Mouse (Mus musculus) heart, embryonic 12.5 days (tissue): ENCODE results near the gene Heg1. TPM values are rescaled to one million over a fixed set of nuclear protein-coding genes. Genes with fewer than 3 reads are reported as not detected.

Experiments
- ATAC-seq: fragments of 200-750 bp; cut with Nextera tagmentation; 2 replicates; pipeline ENCODE4 v1.8.0; 2017; ENCODE audit warnings: moderate TSS enrichment, moderate library complexity; ENCODE audit not compliant: insufficient number of reproducible peaks, low FRiP score
- H3K27ac ChIP-seq: fragments of 300-500 bp; sonication (generic); 2 replicates; pipeline ENCODE4 v1.5.1; 2016; ENCODE audit warnings: mild to moderate bottlenecking, moderate library complexity; ENCODE audit not compliant: poor library complexity, severe bottlenecking
- H3K27me3 ChIP-seq: fragments of 300-500 bp; sonication (generic); replicated peaks from 2 replicates; pipeline ENCODE4 v1.6.1; 2016; ENCODE audit warnings: mild to moderate bottlenecking, moderate library complexity
- H3K36me3 ChIP-seq: fragments of 300-500 bp; sonication (generic); 2 replicates; pipeline ENCODE4 v1.6.1; 2016; ENCODE audit warnings: mild to moderate bottlenecking, moderate library complexity
- H3K4me1 ChIP-seq: fragments of 300-500 bp; sonication (generic); replicated peaks from 2 replicates; pipeline ENCODE4 v1.6.1; 2016; ENCODE audit warnings: mild to moderate bottlenecking
- H3K4me2 ChIP-seq: fragments of 300-500 bp; sonication (generic); 2 replicates; pipeline ENCODE4 v1.6.1; 2016; ENCODE audit warnings: mild to moderate bottlenecking, moderate library complexity
- H3K4me3 ChIP-seq: fragments of 300-500 bp; sonication (generic); 2 replicates; pipeline ENCODE4 v1.5.1; 2016; ENCODE audit warnings: mild to moderate bottlenecking
- H3K9ac ChIP-seq: fragments of 300-500 bp; sonication (generic); 2 replicates; pipeline ENCODE4 v1.6.1; 2016; ENCODE audit warnings: mild to moderate bottlenecking, moderate library complexity
- H3K9me3 ChIP-seq: fragments of 300-500 bp; sonication (generic); replicated peaks from 2 replicates; pipeline ENCODE4 v1.6.1; 2016; ENCODE audit warnings: mild to moderate bottlenecking, moderate library complexity
- WGBS: fragments of 180-500 bp; shearing (Covaris S2); methylation state at CpG from one replicate; pipeline ENCODE4 v1.1.7; 2016; 5-methylcytosine and 5-hydroxymethylcytosine counted together
- polyA plus RNA-seq: library from polyadenylated mRNA; unstranded; fragments of >200 nt; fragmentation: Nextera tagmentation; extraction: Ambion mirVana; gene quantifications from 2 replicates; pipeline ENCODE4 v1.2.1, GENCODE M21; 2016

Gene Heg1
- polyA plus RNA-seq, 1 experiment from 2014 or later = 48.3 TPM

DNA sequence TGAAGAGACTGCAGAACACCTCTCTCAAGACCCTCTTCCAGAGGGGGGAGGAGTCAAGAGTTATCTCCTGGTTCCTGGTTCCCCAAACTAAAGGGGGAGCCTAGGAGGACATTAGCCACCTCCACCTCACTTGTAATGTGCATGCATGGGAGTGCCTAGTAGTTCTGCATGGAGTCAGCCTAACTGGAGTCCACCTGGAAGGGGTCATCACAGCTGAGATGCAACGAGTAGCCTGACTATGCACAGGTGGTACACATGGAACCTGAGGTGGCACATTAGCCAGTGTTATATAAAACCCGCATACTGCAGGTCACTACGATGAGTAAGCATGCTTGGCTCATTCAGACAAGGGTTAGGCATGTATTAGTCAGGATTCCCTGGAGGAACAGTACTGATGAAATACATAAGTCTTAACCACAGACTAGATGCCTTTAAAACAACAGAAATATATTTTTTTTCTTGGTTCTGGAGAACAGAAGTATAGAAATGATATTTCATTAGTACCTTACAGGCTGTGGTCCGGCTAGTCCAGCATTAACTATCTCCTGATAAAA lies 17.1 kb upstream of the Heg1 start:
- no peak for ATAC-seq

DNA sequence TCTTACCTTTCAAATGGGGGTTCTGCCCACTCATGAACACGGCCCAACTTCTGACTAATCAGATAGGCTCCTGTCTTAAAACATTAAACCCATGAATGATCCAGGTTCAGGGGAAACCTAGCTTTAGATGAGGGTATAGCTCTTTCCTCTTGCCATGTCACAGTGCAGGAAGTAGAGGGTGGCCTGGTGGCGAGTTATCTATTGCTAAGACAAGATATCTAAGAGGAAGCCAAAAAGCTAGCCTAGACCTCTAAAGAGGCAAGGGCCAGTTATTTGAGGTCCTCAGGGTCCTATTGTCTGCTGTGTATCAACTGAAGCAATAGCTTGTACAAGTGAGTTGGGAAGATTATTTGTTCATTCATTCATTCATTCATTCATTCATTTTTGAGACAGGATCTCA lies 15.7 kb upstream of the Heg1 start:
- WGBS = 54% methylated on average over 2 of the region's 2 CpGs
- peaks cover 9% of the 10 kb centered on the region; the same call in 1 of the 2 replicates for H3K4me1 ChIP-seq

More for the DNA sequence above, 17.1 kb upstream of the Heg1 start:
- Histone ChIP-seq H3K4me3 (no peak overlapping the region), H3K27ac (no peak overlapping the region), H3K36me3 (no peaks in the 10 kb centered on the region), H3K9me3 (no peaks in the 10 kb centered on the region), H3K4me1 (peaks cover 8% of the 10 kb centered on the region; the same call in 1 of the 2 replicates), H3K27me3 (no peaks in the 10 kb centered on the region), H3K4me2 (no peak overlapping the region), H3K9ac (no peak overlapping the region)
- 88% methylated on average over 4 of the region's 4 CpGs for WGBS

DNA sequence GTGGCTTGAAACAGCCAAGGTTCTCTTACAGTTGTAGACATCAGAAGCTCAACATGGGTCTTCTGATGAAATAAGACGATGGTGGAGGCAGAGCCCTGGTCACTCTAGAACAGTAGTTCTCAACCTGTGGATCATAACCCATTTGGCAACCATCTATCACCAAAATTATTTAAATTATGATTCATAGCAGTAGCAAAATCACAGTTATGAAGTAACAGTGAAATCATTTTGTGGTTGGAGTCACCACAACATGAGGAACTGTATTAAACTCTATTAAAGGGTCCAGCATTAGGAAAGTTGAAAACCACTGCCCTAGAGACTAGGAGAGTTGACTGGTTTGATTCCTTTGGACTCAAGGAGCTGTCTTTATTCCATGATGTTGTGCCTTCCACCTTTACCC lies 15.1 kb upstream of the Heg1 start:
- peaks cover 11% of the 10 kb centered on the region; the same call in 1 of the 2 replicates for H3K4me1 ChIP-seq
- WGBS = 81% methylated on average over 1 of the region's 1 CpGs
- no peaks in the 10 kb centered on the region for H3K36me3 ChIP-seq
- H3K27me3 ChIP-seq = no peaks in the 10 kb centered on the region
- H3K4me3 ChIP-seq = no peak overlapping the region
- H3K4me2 ChIP-seq = no peak overlapping the region
- no peak for ATAC-seq
- H3K27ac ChIP-seq = no peak overlapping the region
- no peak overlapping the region for H3K9ac ChIP-seq
- no peaks in the 10 kb centered on the region for H3K9me3 ChIP-seq

More for the DNA sequence above, 15.7 kb upstream of the Heg1 start:
- H3K27me3 ChIP-seq = no peaks in the 10 kb centered on the region
- no peak overlapping the region for H3K9ac ChIP-seq
- H3K27ac ChIP-seq = no peak overlapping the region
- H3K4me3 ChIP-seq = no peak overlapping the region
- ATAC-seq = no peak
- no peaks in the 10 kb centered on the region for H3K9me3 ChIP-seq
- H3K4me2 ChIP-seq = no peak overlapping the region
- H3K36me3 ChIP-seq = no peaks in the 10 kb centered on the region

DNA sequence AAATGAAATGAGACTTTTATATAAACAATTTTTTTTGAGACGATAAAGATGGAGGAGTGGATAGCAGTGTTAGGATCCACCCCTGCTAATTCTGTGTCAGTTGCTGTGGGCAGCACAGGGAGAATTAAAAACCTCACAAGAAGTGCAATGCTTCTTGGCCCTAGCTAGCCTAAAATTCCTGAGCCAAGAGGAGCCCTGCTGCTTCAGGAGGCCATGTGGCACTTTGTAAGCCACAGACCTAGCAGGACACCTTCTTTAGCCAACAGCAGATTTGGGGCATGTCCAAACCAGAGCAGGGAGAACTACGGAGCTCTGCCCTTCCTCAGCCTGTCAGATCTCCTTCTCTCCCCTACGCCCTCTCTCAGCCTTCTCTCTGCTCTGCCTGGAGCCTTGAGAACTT lies 13.8 kb upstream of the Heg1 start:
- Histone ChIP-seq H3K36me3 (no peaks in the 10 kb centered on the region), H3K9me3 (0 out of 2 replicates have a peak, but pooled peaks cover 3% of the 10 kb centered on the region), H3K4me3 (no peak overlapping the region), H3K27ac (no peak overlapping the region), H3K9ac (no peak overlapping the region), H3K4me2 (no peak overlapping the region), H3K4me1 (peaks cover 12% of the 10 kb centered on the region), H3K27me3 (no peaks in the 10 kb centered on the region)
- ATAC-seq = no peak
- 44% methylated on average over 3 of the region's 3 CpGs for WGBS

DNA sequence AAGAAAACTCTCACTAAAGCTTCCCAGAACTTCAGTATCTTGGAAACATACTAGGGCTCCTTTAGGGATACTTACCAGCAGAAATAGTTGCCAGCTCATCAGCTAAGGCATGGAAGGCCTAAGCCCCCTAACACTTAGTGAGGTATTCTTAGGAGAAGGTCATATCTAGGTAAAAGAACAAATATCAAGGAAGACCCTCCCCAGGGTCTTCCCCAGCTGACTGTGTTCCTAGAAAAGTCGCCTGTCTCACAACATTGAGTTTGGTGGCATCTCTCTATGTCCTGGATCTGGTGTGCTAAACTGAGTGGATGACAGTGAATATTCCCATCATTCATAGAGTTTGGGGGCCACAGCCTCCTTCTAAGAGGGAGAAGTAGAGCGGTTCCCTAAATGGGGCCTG lies 13.2 kb upstream of the Heg1 start:
- H3K36me3 ChIP-seq = no peaks in the 10 kb centered on the region
- H3K27me3 ChIP-seq = no peaks in the 10 kb centered on the region
- no peak for ATAC-seq
- H3K4me3 ChIP-seq = no peak overlapping the region
- no peak overlapping the region for H3K9ac ChIP-seq
- WGBS = 85% methylated on average over 2 of the region's 2 CpGs
- H3K9me3 ChIP-seq = 0 out of 2 replicates have a peak, but pooled peaks cover 3% of the 10 kb centered on the region
- H3K27ac ChIP-seq = no peak overlapping the region
- H3K4me2 ChIP-seq = no peak overlapping the region
- H3K4me1 ChIP-seq = peaks cover 17% of the 10 kb centered on the region

DNA sequence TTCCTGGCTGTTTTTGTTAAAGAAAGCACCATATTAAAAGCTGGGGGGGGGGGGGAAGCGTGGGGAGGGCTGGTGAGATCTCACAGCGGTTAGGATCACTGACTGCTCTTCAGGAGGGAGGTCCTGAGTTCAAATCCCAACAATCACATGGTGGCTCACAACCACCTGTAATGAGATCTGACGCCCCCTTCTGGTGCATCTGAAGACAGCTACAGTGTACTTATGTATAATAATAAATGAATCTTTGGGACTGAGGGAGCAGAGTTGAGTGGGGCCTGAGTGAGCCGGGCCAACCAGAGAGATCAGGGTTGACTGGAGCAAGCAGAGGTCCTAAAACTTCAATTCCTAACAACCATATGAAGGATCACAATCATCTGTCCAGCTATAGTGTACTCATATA lies 12.0 kb upstream of the Heg1 start:
- H3K36me3 ChIP-seq = no peaks in the 10 kb centered on the region
- peaks cover 29% of the 10 kb centered on the region for H3K4me1 ChIP-seq
- no peak overlapping the region for H3K4me2 ChIP-seq
- H3K27ac ChIP-seq = no peak overlapping the region
- H3K4me3 ChIP-seq = no peak overlapping the region
- 89% methylated on average over 3 of the region's 4 CpGs for WGBS
- H3K9me3 ChIP-seq = 0 out of 2 replicates have a peak, but pooled peaks cover 3% of the 10 kb centered on the region
- no peak overlapping the region for H3K9ac ChIP-seq
- no peak for ATAC-seq
- no peaks in the 10 kb centered on the region for H3K27me3 ChIP-seq

DNA sequence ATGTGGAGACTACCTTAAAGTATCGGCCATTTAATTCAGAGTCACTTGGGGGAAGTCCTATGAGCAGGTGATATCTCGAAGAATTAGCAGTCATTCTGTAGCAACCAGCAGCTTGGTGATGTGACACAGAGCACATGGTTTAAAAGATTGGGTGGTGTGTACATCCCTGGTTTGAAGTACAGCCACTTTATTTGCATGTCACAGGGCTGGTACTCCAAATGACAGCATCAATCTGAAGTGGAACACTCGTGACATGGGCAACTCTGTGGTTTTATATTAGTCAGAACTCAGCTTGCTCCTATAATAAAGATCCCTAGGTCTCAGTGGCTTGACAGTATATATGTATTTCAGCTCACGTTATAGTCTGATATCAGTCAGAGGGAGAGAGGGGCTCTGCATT lies 11.5 kb upstream of the Heg1 start:
- H3K9me3 ChIP-seq = 0 out of 2 replicates have a peak, but pooled peaks cover 3% of the 10 kb centered on the region
- no peak overlapping the region for H3K27ac ChIP-seq
- no peak overlapping the region for H3K4me3 ChIP-seq
- no peak overlapping the region for H3K4me2 ChIP-seq
- H3K9ac ChIP-seq = no peak overlapping the region
- H3K27me3 ChIP-seq = no peaks in the 10 kb centered on the region
- ATAC-seq = no peak
- no peaks in the 10 kb centered on the region for H3K36me3 ChIP-seq
- H3K4me1 ChIP-seq = peaks cover 31% of the 10 kb centered on the region
- 77% methylated on average over 4 of the region's 4 CpGs for WGBS

DNA sequence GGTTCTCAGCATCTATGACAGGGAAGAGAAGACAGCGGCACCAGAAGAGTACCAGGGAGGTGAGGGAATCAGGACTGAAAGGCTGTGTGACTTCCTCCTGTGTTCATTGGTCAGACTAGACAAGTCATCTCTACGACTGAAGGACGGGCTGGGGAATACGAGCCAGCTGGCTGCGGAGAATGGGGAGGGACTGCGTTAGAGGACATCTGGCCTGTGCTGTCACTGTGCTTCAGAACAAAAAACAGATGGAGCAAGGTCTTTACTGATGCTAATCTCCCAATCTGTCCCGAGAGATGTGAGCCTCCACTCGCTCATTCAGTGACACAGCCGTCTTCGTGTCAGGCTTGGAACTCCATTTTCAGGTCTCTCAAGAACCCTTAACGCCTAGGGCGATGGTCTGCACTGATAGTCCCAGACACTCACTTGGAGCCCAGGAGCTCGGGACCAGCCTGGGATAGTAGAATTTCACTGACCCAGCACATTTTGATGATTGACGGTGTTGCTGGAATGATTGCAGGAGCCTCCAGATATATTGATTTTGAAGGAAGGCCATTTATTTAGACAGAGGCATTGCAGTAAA lies 10.6 kb upstream of the Heg1 start:
- Histone ChIP-seq H3K4me1 (peaks cover 31% of the 10 kb centered on the region), H3K9me3 (0 out of 2 replicates have a peak, but pooled peaks cover 3% of the 10 kb centered on the region), H3K27ac (no peak overlapping the region), H3K4me3 (no peak overlapping the region), H3K27me3 (no peaks in the 10 kb centered on the region), H3K9ac (no peak overlapping the region), H3K36me3 (no peaks in the 10 kb centered on the region), H3K4me2 (no peak overlapping the region)
- no peak for ATAC-seq
- 50% methylated on average over 14 of the region's 14 CpGs for WGBS

DNA sequence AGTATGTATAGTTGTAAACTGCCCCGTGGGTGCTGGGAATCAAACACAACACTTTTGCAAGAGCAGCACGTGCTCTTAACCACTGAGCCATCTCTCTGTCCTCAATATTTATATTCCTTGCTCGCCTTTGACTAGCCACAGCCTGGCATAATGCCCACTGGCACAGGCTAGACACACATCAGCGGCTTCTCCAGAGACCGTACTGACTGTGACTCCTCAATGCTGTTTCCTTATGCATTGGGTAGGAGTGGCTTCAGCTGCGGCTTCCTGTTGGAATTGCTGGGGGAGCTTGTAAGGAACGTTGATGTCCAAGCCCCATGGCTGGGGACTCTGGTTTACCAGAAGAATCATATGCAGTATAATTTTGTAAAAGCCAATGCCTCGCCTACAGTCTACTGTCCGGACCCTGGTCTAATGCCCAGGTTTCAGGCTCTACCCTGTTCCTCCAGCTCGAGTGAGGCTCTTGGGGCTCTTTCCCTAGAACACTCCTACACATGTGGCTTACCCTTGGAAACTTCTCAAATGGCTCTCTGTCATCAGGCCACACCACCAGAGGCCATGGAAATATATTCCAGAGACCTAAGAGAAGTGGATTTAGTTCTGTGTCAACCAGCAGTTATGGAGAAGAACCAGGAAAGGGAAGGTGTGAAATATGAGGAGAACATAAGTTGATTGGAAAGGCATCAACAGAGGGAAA lies 8.9 kb upstream of the Heg1 start:
- H3K9ac ChIP-seq = no peak overlapping the region
- H3K4me2 ChIP-seq = no peak overlapping the region
- 85% methylated on average over 10 of the region's 10 CpGs for WGBS
- H3K9me3 ChIP-seq = 0 out of 2 replicates have a peak, but pooled peaks cover 3% of the 10 kb centered on the region
- peaks cover 35% of the 10 kb centered on the region for H3K4me1 ChIP-seq
- no peaks in the 10 kb centered on the region for H3K27me3 ChIP-seq
- H3K27ac ChIP-seq = no peak overlapping the region
- ATAC-seq = no peak
- no peaks in the 10 kb centered on the region for H3K36me3 ChIP-seq
- H3K4me3 ChIP-seq = no peak overlapping the region

DNA sequence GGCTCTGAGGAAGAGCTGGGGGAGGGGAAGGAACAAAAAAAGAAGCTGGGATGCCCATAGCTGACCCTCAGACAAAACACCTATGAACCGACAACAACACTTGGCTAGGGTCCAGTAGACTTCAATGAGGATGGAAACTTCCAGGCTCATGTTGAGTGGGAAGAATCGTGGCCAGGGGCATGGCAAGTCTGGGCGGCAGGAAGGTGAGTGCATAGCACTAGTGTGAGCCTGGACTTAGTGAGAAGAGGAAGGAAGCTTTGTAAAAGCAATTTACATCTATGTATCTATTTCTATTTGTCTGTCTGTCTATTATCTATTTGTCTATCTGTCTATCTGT lies 8.4 kb upstream of the Heg1 start:
- H3K9me3 ChIP-seq = 0 out of 2 replicates have a peak, but pooled peaks cover 3% of the 10 kb centered on the region
- H3K4me2 ChIP-seq = no peak overlapping the region
- H3K27me3 ChIP-seq = no peaks in the 10 kb centered on the region
- H3K36me3 ChIP-seq = no peaks in the 10 kb centered on the region
- H3K27ac ChIP-seq = no peak overlapping the region
- WGBS = 62% methylated on average over 3 of the region's 3 CpGs
- no peak overlapping the region for H3K4me3 ChIP-seq
- no peak for ATAC-seq
- no peak overlapping the region for H3K9ac ChIP-seq
- H3K4me1 ChIP-seq = peaks cover 35% of the 10 kb centered on the region
